Mouse (Mus musculus) adrenal gland, adult (tissue): ENCODE results near the gene Eif5a2.

Source experiments
- DNase-seq, 2 experiments: peaks; one replicate each; pipeline ENCODE4 v3.0.0; 2022 to 2023; ENCODE audit warnings: low spot score in 1 of 2; ENCODE audit not compliant: inconsistent age in 2 of 2

Gene Eif5a2

GRCm38 (mm10) chr3:28808039-28808643 is 27.1 kb downstream of the Eif5a2 start:
- DNase-seq: no peak

- DNase-seq: no peak
These were observed 30.4 kb downstream of the Eif5a2 start for GRCm38 (mm10) chr3:28811441-28811840.

GRCm38 (mm10) chr3:28814361-28814760 is 33.3 kb downstream of the Eif5a2 start:
- DNase-seq: peak in 1 of 2 experiments; percentile 70

- no peak for DNase-seq
These were observed 35.0 kb downstream of the Eif5a2 start for GRCm38 (mm10) chr3:28816010-28816540.

- no peak for DNase-seq
These were observed 45.2 kb downstream of the Eif5a2 start for GRCm38 (mm10) chr3:28826272-28826671.

GRCm38 (mm10) chr3:28827605-28828004 is 46.5 kb downstream of the Eif5a2 start:
- DNase-seq: no peak

GRCm38 (mm10) chr3:28829454-28829853 is 48.4 kb downstream of the Eif5a2 start:
- DNase-seq: no peak

GRCm38 (mm10) chr3:28836796-28837371 is 55.8 kb downstream of the Eif5a2 start:
- DNase-seq: no peak

GRCm38 (mm10) chr3:28841886-28842649 is 61.0 kb downstream of the Eif5a2 start:
- no peak for DNase-seq

- DNase-seq: no peak
These were observed 62.2 kb downstream of the Eif5a2 start for GRCm38 (mm10) chr3:28843231-28843630.

- DNase-seq: no peak
These were observed 66.0 kb downstream of the Eif5a2 start for GRCm38 (mm10) chr3:28847115-28847514.
